Mouse (Mus musculus) heart, embryonic 13.5 days (tissue): Measurements from ENCODE around the gene Six1. TPM values are rescaled to one million over a fixed set of nuclear protein-coding genes. Genes with fewer than 3 reads are reported as not detected.

Source experiments
- ATAC-seq: fragments of 200-750 bp; cut with Nextera tagmentation; 2 replicates; pipeline ENCODE4 v1.8.0; 2017; ENCODE audit warnings: moderate TSS enrichment; ENCODE audit not compliant: insufficient number of reproducible peaks, low FRiP score, low TSS enrichment; ENCODE audit errors: extremely low read depth
- H3K27ac ChIP-seq: fragments of 300-500 bp; sonication (generic); replicated peaks from 2 replicates; pipeline ENCODE4 v1.5.1; 2015; ENCODE audit warnings: moderate library complexity, mild to moderate bottlenecking, inconsistent platforms
- H3K27me3 ChIP-seq: fragments of 300-500 bp; sonication (generic); replicated peaks from 2 replicates; pipeline ENCODE4 v1.6.1; 2015; ENCODE audit warnings: mild to moderate bottlenecking, inconsistent platforms
- H3K36me3 ChIP-seq: fragments of 300-500 bp; sonication (generic); 2 replicates; pipeline ENCODE4 v1.6.1; 2015; ENCODE audit warnings: mild to moderate bottlenecking, inconsistent platforms
- H3K4me1 ChIP-seq: fragments of 300-500 bp; sonication (generic); 2 replicates; pipeline ENCODE4 v1.6.1; 2015; ENCODE audit warnings: inconsistent platforms
- H3K4me2 ChIP-seq: fragments of 300-500 bp; sonication (generic); 2 replicates; pipeline ENCODE4 v1.6.1; 2015; ENCODE audit warnings: inconsistent platforms, mild to moderate bottlenecking, moderate library complexity
- H3K4me3 ChIP-seq: fragments of 300-500 bp; sonication (generic); 2 replicates; pipeline ENCODE4 v1.5.1; 2015; ENCODE audit warnings: moderate library complexity, mild to moderate bottlenecking, inconsistent platforms
- H3K9ac ChIP-seq: fragments of 300-500 bp; sonication (generic); 2 replicates; pipeline ENCODE4 v1.6.1; 2015; ENCODE audit warnings: inconsistent platforms, mild to moderate bottlenecking, moderate library complexity
- H3K9me3 ChIP-seq: fragments of 300-500 bp; sonication (generic); 2 replicates; pipeline ENCODE4 v1.6.1; 2016; ENCODE audit warnings: inconsistent platforms
- WGBS: fragments of 180-500 bp; shearing (Covaris S2); methylation state at CpG from one replicate; pipeline ENCODE4 v1.1.7; 2015; ENCODE audit warnings: mixed read lengths; 5-methylcytosine and 5-hydroxymethylcytosine counted together
- polyA plus RNA-seq: library from polyadenylated mRNA; unstranded; fragments of >200 nt; fragmentation: Nextera tagmentation; extraction: Ambion mirVana; gene quantifications from 2 replicates; pipeline ENCODE4 v1.2.1, GENCODE M21; 2015

The Six1 gene
- polyA plus RNA-seq, 1 experiment from 2014 or later: 0.79 TPM

- no peaks in the 10 kb centered on the region for H3K9me3 ChIP-seq
- H3K4me3 ChIP-seq: no peak overlapping the region
- no peak overlapping the region for H3K9ac ChIP-seq
- WGBS: 2% methylated on average over 27 of the region's 27 CpGs
- no peak for ATAC-seq
- peaks cover 96% of the 10 kb centered on the region for H3K27me3 ChIP-seq
- H3K36me3 ChIP-seq: no peaks in the 10 kb centered on the region
- peaks cover 22% of the 10 kb centered on the region for H3K4me1 ChIP-seq
- no peak overlapping the region for H3K4me2 ChIP-seq
- no peak overlapping the region for H3K27ac ChIP-seq
Measured at GRCm38 (mm10) chr12:73040563-73041255, 13.0 kb downstream of the Six1 start.

- no peak for ATAC-seq
- no peaks in the 10 kb centered on the region for H3K9me3 ChIP-seq
- H3K9ac ChIP-seq: no peak overlapping the region
- no peaks in the 10 kb centered on the region for H3K36me3 ChIP-seq
- peak overlapping the region; percentile 18; the same call in 1 of the 2 replicates for H3K4me3 ChIP-seq
- no peak overlapping the region for H3K27ac ChIP-seq
- no peak overlapping the region for H3K4me2 ChIP-seq
- H3K4me1 ChIP-seq: peaks cover 20% of the 10 kb centered on the region
- peaks cover 96% of the 10 kb centered on the region for H3K27me3 ChIP-seq
- WGBS: 4% methylated on average over 18 of the region's 18 CpGs
Measured at GRCm38 (mm10) chr12:73039939-73040562, 13.6 kb downstream of the Six1 start.

- H3K27me3 ChIP-seq: peaks cover 96% of the 10 kb centered on the region
- ATAC-seq: no peak
Measured at GRCm38 (mm10) chr12:73038992-73039938, 14.4 kb downstream of the Six1 start.

GRCm38 (mm10) chr12:73038441-73038991, 15.2 kb downstream of the Six1 start:
- H3K27me3 ChIP-seq: peaks cover 95% of the 10 kb centered on the region
- ATAC-seq: no peak
- H3K36me3 ChIP-seq: no peaks in the 10 kb centered on the region
- H3K4me3 ChIP-seq: no peak overlapping the region
- H3K9me3 ChIP-seq: no peaks in the 10 kb centered on the region
- no peak overlapping the region for H3K9ac ChIP-seq
- H3K4me1 ChIP-seq: peaks cover 20% of the 10 kb centered on the region
- 4% methylated on average over 12 of the region's 12 CpGs for WGBS
- no peak overlapping the region for H3K27ac ChIP-seq
- H3K4me2 ChIP-seq: no peak overlapping the region

More at GRCm38 (mm10) chr12:73038992-73039938, 14.4 kb downstream of the Six1 start:
- Histone ChIP-seq H3K4me1 (peaks cover 23% of the 10 kb centered on the region), H3K9ac (no peak overlapping the region), H3K36me3 (no peaks in the 10 kb centered on the region), H3K4me3 (peak overlapping the region; percentile 18), H3K4me2 (peak overlapping the region; percentile 27; the same call in 1 of the 2 replicates), H3K27ac (no peak overlapping the region), H3K9me3 (no peaks in the 10 kb centered on the region)
- 1% methylated on average over 41 of the region's 41 CpGs for WGBS

GRCm38 (mm10) chr12:73037385-73038160, 16.1 kb downstream of the Six1 start:
- Histone ChIP-seq H3K27ac (no peak overlapping the region), H3K36me3 (no peaks in the 10 kb centered on the region), H3K4me2 (no peak overlapping the region), H3K9me3 (no peaks in the 10 kb centered on the region), H3K27me3 (peaks cover 94% of the 10 kb centered on the region), H3K4me3 (no peak overlapping the region), H3K4me1 (peaks cover 20% of the 10 kb centered on the region), H3K9ac (no peak overlapping the region)
- no peak for ATAC-seq
- 15% methylated on average over 7 of the region's 7 CpGs for WGBS

GRCm38 (mm10) chr12:73034901-73035895, 18.5 kb downstream of the Six1 start:
- no peak for ATAC-seq
- 8% methylated on average over 43 of the region's 43 CpGs for WGBS
- H3K4me3 ChIP-seq: peak overlapping the region; percentile 39
- H3K4me1 ChIP-seq: peaks cover 20% of the 10 kb centered on the region
- H3K27ac ChIP-seq: no peak overlapping the region
- no peaks in the 10 kb centered on the region for H3K9me3 ChIP-seq
- H3K36me3 ChIP-seq: no peaks in the 10 kb centered on the region
- peak overlapping the region; percentile 67 for H3K4me2 ChIP-seq
- peaks cover 84% of the 10 kb centered on the region for H3K27me3 ChIP-seq
- H3K9ac ChIP-seq: peak overlapping the region; percentile 68

- Histone ChIP-seq H3K4me2 (no peak overlapping the region), H3K4me1 (peaks cover 9% of the 10 kb centered on the region), H3K36me3 (no peaks in the 10 kb centered on the region), H3K27me3 (peaks cover 64% of the 10 kb centered on the region), H3K27ac (no peak overlapping the region), H3K4me3 (no peak overlapping the region), H3K9ac (no peak overlapping the region), H3K9me3 (no peaks in the 10 kb centered on the region)
- WGBS: 72% methylated on average over 3 of the region's 3 CpGs
- no peak for ATAC-seq
Measured at GRCm38 (mm10) chr12:73032665-73033064, 21.0 kb downstream of the Six1 start.

- no peak overlapping the region for H3K4me3 ChIP-seq
- no peak overlapping the region for H3K4me2 ChIP-seq
- ATAC-seq: no peak
- no peak overlapping the region for H3K27ac ChIP-seq
- no peak overlapping the region for H3K9ac ChIP-seq
- H3K4me1 ChIP-seq: peaks cover 9% of the 10 kb centered on the region
- no peaks in the 10 kb centered on the region for H3K36me3 ChIP-seq
- H3K9me3 ChIP-seq: no peaks in the 10 kb centered on the region
- H3K27me3 ChIP-seq: peaks cover 53% of the 10 kb centered on the region
- WGBS: 50% methylated on average over 4 of the region's 4 CpGs
Measured at GRCm38 (mm10) chr12:73031315-73031714, 22.4 kb downstream of the Six1 start.

GRCm38 (mm10) chr12:73025490-73025889, 28.2 kb downstream of the Six1 start:
- peak overlapping the region; percentile 24; the same call in 1 of the 2 replicates for H3K4me2 ChIP-seq
- no peak overlapping the region for H3K9ac ChIP-seq
- peaks cover 8% of the 10 kb centered on the region for H3K27me3 ChIP-seq
- H3K4me1 ChIP-seq: peaks cover 5% of the 10 kb centered on the region
- no peaks in the 10 kb centered on the region for H3K9me3 ChIP-seq
- no peaks in the 10 kb centered on the region for H3K36me3 ChIP-seq
- 0 out of 2 replicates have a peak overlapping the region, but pooled peaks have one; percentile 24 for H3K27ac ChIP-seq
- no peak overlapping the region for H3K4me3 ChIP-seq
- 31% methylated on average over 8 of the region's 8 CpGs for WGBS
- ATAC-seq: no peak; the same call in none of the 2 replicates
